Mouse (Mus musculus): ENCODE measurements around the gene Slc44a1. TPM values are rescaled to one million over a fixed set of nuclear protein-coding genes. Genes with fewer than 3 reads are reported as not detected.

Gene Slc44a1
- polyA plus RNA-seq, 1 experiment from 2014 or later, result 48.8 TPM

DNA sequence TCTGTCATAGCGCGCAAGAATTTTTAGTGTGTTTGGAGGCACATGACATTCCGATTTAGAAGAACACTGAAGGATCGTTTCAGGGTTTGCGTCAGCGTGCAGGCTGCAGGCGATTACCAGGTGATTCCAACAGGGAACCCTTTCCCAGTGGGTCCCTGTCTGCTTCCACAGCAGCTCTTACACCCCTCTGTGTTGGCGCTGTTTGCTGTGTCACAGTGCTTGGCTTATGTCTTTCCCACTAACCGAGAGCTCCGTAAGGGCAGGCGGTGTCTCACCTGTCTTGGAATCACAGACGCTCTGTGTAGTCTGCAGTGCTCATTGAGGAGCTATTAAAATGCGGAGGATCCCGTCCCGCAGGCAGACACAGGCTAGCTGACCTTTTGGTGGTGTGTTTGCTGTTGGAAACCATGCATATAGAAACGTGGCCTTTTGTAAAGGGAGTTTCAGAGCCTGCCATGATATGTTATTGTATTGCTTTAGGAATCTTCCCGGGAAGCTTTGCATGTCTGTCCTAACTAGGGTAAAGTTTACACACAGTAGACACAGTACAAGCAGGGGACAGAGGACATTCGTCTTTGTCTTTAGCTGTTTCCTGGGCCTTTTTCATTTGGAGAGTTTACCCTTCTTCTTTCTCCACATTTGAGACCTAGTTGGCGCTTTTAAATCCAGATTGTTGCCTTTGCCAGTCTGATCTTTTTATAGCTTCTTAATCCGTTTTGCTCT is 35.2 kb downstream of the Slc44a1 start:
- Histone ChIP-seq H3K27ac (ENCODE audit: low read depth, low read length) (no peak overlapping the region), H3K4me2 (replicated peaks; ENCODE audit: low read depth, low read length) (no peak overlapping the region), H3K36me3 (ENCODE audit: control insufficient read depth, insufficient read depth, low read length) (no peaks in the 10 kb centered on the region), H3K4me1 (ENCODE audit: control insufficient read depth, insufficient read depth, low read length) (no peaks in the 10 kb centered on the region), H3K4me3 (ENCODE audit: low read length) (no peak overlapping the region), H3K9me3 (ENCODE audit: control insufficient read depth, low read length) (no peaks in the 10 kb centered on the region), H3K27me3 (ENCODE audit: control insufficient read depth, insufficient read depth, low read length) (no peaks in the 10 kb centered on the region), H3K9ac (ENCODE audit: low read depth, low read length) (no peak overlapping the region)
- ATAC-seq (ENCODE audit: low FRiP score, low TSS enrichment), result no peak
- WGBS, result 75% methylated on average over 20 of the region's 20 CpGs

DNA sequence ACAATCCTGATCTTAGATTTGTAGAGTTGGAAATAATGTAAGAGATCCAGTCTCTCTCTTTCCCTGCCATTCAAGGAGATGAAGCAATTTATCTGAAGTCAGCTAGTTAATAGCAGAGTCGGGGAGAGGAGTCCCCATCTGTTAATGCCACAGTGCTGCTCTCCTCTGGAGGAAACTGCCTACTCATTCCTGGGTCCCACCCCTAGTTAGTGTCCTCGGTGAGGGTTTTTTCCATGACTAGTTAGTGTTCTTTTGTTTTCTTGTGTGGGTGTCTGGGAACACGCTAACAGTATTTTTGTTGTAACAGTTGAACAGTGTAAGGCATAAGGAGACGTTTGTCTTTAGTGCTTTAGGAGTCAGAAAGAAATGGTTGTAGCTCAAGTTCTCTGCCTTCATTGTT is 38.4 kb downstream of the Slc44a1 start:
- 72% methylated on average over 4 of the region's 4 CpGs for WGBS
- no peaks in the 10 kb centered on the region for H3K4me1 ChIP-seq (ENCODE audit: control insufficient read depth, insufficient read depth, low read length)
- H3K4me2 ChIP-seq (replicated peaks; ENCODE audit: low read depth, low read length), result no peak overlapping the region
- H3K27ac ChIP-seq (ENCODE audit: low read depth, low read length), result no peak overlapping the region
- H3K4me3 ChIP-seq (ENCODE audit: low read length), result no peak overlapping the region
- H3K36me3 ChIP-seq (ENCODE audit: control insufficient read depth, insufficient read depth, low read length), result no peaks in the 10 kb centered on the region; the same call in 1 of the 2 replicates
- no peak for ATAC-seq (ENCODE audit: low FRiP score, low TSS enrichment)
- no peaks in the 10 kb centered on the region for H3K27me3 ChIP-seq (ENCODE audit: control insufficient read depth, insufficient read depth, low read length)
- H3K9me3 ChIP-seq (ENCODE audit: control insufficient read depth, low read length), result no peaks in the 10 kb centered on the region
- no peak overlapping the region for H3K9ac ChIP-seq (ENCODE audit: low read depth, low read length)

DNA sequence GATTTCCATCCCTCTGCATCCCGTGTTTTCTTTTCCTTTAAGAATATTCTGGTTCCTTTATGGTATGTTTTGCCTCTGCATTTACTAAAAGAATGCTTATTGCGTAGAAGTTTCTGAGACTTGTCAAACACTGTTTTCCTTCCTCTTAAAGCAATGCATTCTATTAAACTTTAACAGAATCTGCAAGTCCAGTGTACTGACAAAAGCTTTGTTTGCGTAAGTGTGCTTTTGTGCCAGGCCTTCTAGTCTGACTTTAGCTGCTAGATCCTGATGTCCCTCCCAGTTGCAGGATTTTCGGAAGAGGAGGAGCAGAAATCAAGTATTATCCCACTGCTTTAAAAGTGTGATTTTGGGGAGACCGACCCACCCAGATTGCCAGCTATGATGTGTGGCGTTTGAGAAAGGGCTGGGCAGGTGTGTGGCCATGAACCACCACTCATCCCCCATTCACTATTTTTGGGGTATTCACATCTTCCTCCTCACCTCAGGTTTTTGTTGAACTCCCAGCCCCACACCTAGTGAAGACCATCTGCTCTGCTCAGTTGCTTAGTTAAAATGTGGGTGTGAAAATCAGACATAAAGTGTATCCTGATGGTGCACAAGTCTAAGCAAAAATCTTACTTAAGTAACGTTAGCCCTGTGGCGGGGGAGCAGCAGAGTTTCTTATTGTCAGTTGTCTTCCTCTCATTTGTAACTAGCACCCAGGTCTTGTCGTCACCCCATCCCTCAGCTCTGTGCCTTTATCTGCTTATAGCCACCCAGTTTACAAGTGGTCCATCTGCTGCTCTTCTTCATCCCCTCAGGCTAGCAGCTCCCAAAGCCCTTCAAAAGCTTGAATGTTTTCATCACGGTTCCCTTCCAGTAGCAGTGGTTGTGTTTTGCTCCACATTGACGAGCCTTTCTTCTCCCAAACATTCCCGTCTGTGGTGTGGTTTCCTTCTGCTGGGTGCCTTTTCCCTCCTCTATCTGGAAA is 47.3 kb downstream of the Slc44a1 start:
- no peak for ATAC-seq (ENCODE audit: low FRiP score, low TSS enrichment)
- H3K4me1 ChIP-seq (ENCODE audit: control insufficient read depth, insufficient read depth, low read length), result no peaks in the 10 kb centered on the region; the same call in 1 of the 2 replicates
- H3K9me3 ChIP-seq (ENCODE audit: control insufficient read depth, low read length), result no peaks in the 10 kb centered on the region
- H3K27me3 ChIP-seq (ENCODE audit: control insufficient read depth, insufficient read depth, low read length), result no peaks in the 10 kb centered on the region
- no peak overlapping the region for H3K4me3 ChIP-seq (ENCODE audit: low read length)
- H3K27ac ChIP-seq (ENCODE audit: low read depth, low read length), result 0 out of 2 replicates have a peak overlapping the region, but pooled peaks have one; percentile 4
- no peak overlapping the region for H3K9ac ChIP-seq (ENCODE audit: low read depth, low read length)
- no peak overlapping the region for H3K4me2 ChIP-seq (replicated peaks; ENCODE audit: low read depth, low read length)
- WGBS, result 78% methylated on average over 12 of the region's 12 CpGs
- no peaks in the 10 kb centered on the region for H3K36me3 ChIP-seq (ENCODE audit: control insufficient read depth, insufficient read depth, low read length)

DNA sequence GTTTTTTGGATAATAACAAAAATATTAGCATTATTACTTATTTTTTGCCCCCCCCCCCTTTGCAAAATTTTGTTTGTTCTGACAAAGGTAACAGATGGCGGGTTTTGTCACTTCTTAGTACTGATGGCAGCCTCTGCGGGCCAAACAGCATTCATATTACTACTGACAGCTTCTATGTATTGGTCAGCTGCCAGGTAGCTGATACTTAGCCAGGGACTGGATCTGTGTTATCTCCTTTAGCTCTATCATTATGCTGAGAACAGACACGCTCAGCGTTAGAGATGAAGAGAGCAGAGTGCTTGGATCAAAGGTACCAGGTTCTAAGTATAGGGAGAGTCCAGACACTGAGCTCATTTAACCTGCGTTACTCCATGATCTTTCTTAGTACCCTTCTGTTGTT is 48.6 kb downstream of the Slc44a1 start:
- WGBS, result 98% methylated on average over 5 of the region's 5 CpGs
- no peak for ATAC-seq (ENCODE audit: low FRiP score, low TSS enrichment)
- Histone ChIP-seq H3K9me3 (ENCODE audit: control insufficient read depth, low read length) (no peaks in the 10 kb centered on the region), H3K9ac (ENCODE audit: low read depth, low read length) (no peak overlapping the region), H3K4me3 (ENCODE audit: low read length) (no peak overlapping the region), H3K27me3 (ENCODE audit: control insufficient read depth, insufficient read depth, low read length) (no peaks in the 10 kb centered on the region), H3K27ac (ENCODE audit: low read depth, low read length) (no peak overlapping the region), H3K36me3 (ENCODE audit: control insufficient read depth, insufficient read depth, low read length) (no peaks in the 10 kb centered on the region), H3K4me2 (replicated peaks; ENCODE audit: low read depth, low read length) (no peak overlapping the region), H3K4me1 (ENCODE audit: control insufficient read depth, insufficient read depth, low read length) (no peaks in the 10 kb centered on the region; the same call in 1 of the 2 replicates)

- Histone ChIP-seq H3K9me3 (ENCODE audit: control insufficient read depth, low read length) (no peaks in the 10 kb centered on the region), H3K27me3 (ENCODE audit: control insufficient read depth, insufficient read depth, low read length) (no peaks in the 10 kb centered on the region), H3K4me3 (ENCODE audit: low read length) (no peak overlapping the region), H3K9ac (ENCODE audit: low read depth, low read length) (no peak overlapping the region), H3K36me3 (ENCODE audit: control insufficient read depth, insufficient read depth, low read length) (no peaks in the 10 kb centered on the region), H3K4me1 (ENCODE audit: control insufficient read depth, insufficient read depth, low read length) (no peaks in the 10 kb centered on the region; the same call in 1 of the 2 replicates), H3K27ac (ENCODE audit: low read depth, low read length) (no peak overlapping the region), H3K4me2 (replicated peaks; ENCODE audit: low read depth, low read length) (no peak overlapping the region)
- no peak for ATAC-seq (ENCODE audit: low FRiP score, low TSS enrichment)
- WGBS, result 79% methylated on average over 7 of the region's 7 CpGs
Measured at GRCm38 (mm10) chr4:53490371-53490770, 50.2 kb downstream of the Slc44a1 start.

DNA sequence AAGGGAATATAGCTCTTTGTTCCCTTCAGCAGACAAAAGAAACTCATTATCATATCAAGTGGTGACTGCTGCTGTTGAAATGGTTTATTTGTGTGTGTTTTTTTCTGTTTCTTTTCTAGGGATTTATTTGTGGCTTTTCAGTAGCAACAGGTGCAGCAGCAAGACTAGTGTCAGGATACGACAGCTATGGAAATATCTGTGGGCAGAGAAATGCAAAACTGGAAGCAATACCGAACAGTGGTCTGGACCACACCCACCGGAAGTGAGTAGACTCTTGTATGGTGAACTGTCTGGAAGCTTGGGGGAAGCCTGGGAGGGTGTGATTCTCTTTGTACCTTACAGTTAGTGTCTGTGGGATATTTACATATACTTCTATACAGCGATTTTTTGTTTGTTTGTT is 51.1 kb downstream of the Slc44a1 start:
- Histone ChIP-seq H3K9ac (ENCODE audit: low read depth, low read length) (no peak overlapping the region), H3K27ac (ENCODE audit: low read depth, low read length) (no peak overlapping the region), H3K36me3 (ENCODE audit: control insufficient read depth, insufficient read depth, low read length) (no peaks in the 10 kb centered on the region), H3K4me1 (ENCODE audit: control insufficient read depth, insufficient read depth, low read length) (no peaks in the 10 kb centered on the region; the same call in 1 of the 2 replicates), H3K4me2 (replicated peaks; ENCODE audit: low read depth, low read length) (no peak overlapping the region), H3K4me3 (ENCODE audit: low read length) (no peak overlapping the region), H3K9me3 (ENCODE audit: control insufficient read depth, low read length) (no peaks in the 10 kb centered on the region), H3K27me3 (ENCODE audit: control insufficient read depth, insufficient read depth, low read length) (no peaks in the 10 kb centered on the region)
- 80% methylated on average over 4 of the region's 4 CpGs for whole genome bisulfite sequencing
- no peak for ATAC-seq (ENCODE audit: low FRiP score, low TSS enrichment)

DNA sequence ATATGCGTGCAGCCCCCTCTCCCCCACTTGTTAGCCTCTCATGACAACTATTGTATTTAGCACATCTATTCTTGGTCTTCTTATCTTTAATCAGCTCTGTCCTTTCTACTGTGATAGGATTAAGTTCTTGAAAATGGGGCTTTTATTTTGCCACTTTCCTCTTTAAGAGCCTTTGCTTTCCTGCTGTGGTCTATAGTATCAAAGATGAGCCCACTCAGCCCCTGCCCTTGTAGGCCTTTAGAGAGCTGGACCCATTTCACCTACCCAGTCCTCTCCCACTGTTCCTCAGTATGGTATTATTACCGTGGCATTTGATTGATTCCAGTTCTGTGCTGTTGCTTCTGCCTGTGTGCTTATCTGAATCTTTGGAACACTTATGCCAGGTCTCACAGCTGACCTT is 55.4 kb downstream of the Slc44a1 start:
- ATAC-seq (ENCODE audit: low FRiP score, low TSS enrichment), result no peak
- H3K27me3 ChIP-seq (ENCODE audit: control insufficient read depth, insufficient read depth, low read length), result no peaks in the 10 kb centered on the region
- H3K4me2 ChIP-seq (replicated peaks; ENCODE audit: low read depth, low read length), result no peak overlapping the region
- no peak overlapping the region for H3K9ac ChIP-seq (ENCODE audit: low read depth, low read length)
- no peak overlapping the region for H3K27ac ChIP-seq (ENCODE audit: low read depth, low read length)
- H3K4me3 ChIP-seq (ENCODE audit: low read length), result no peak overlapping the region
- WGBS, result 76% methylated on average over 2 of the region's 2 CpGs
- no peaks in the 10 kb centered on the region for H3K36me3 ChIP-seq (ENCODE audit: control insufficient read depth, insufficient read depth, low read length)
- no peaks in the 10 kb centered on the region for H3K4me1 ChIP-seq (ENCODE audit: control insufficient read depth, insufficient read depth, low read length)
- no peaks in the 10 kb centered on the region for H3K9me3 ChIP-seq (ENCODE audit: control insufficient read depth, low read length)

DNA sequence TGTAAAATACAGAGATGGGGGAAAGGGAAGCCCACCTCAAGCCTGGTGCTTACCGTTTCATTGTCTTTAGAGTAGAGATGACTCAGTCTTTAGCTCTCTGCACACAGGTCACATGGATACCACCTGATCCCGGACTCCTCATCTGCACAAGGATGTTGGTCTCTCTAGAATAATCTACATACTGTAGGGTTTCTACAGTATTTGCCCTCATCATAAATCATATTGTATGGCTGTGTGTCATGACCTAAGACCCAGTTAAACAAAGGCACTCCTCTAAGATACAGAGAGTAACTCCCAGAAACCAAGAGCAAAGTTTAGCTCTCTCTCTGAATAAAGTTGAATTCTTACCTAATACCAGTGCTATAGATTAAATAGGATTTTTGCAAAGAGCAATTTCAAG is 62.6 kb downstream of the Slc44a1 start:
- Histone ChIP-seq H3K36me3 (ENCODE audit: control insufficient read depth, insufficient read depth, low read length) (no peaks in the 10 kb centered on the region), H3K9me3 (ENCODE audit: control insufficient read depth, low read length) (no peaks in the 10 kb centered on the region), H3K27ac (ENCODE audit: low read depth, low read length) (no peak overlapping the region), H3K4me1 (ENCODE audit: control insufficient read depth, insufficient read depth, low read length) (no peaks in the 10 kb centered on the region), H3K4me3 (ENCODE audit: low read length) (no peak overlapping the region), H3K4me2 (replicated peaks; ENCODE audit: low read depth, low read length) (no peak overlapping the region), H3K9ac (ENCODE audit: low read depth, low read length) (no peak overlapping the region), H3K27me3 (ENCODE audit: control insufficient read depth, insufficient read depth, low read length) (no peaks in the 10 kb centered on the region)
- ATAC-seq (ENCODE audit: low FRiP score, low TSS enrichment), result no peak
- WGBS, result 80% methylated on average over 2 of the region's 2 CpGs

Data from kidney, embryonic 14.5 days (tissue).